Mouse (Mus musculus) common myeloid progenitor, adult 5-6 weeks (primary cell): ENCODE data around the gene Itpkc. TPM values are rescaled to one million over a fixed set of nuclear protein-coding genes. Genes with fewer than 3 reads are reported as not detected.
A peak's percentile ranks its signal among the peaks of the same experiment; 100 is the strongest.

Source experiments
- ATAC-seq: replicated peaks from 2 replicates; pipeline ENCODE4 v1.8.0; 2016; ENCODE audit warnings: low read depth, mild to moderate bottlenecking, moderate TSS enrichment, inconsistent platforms; ENCODE audit not compliant: poor library complexity, severe bottlenecking
- total RNA-seq: library from RNA; stranded (forward); fragments of 200-1000, 187-1606 nt; gene quantifications from 2 replicates; pipeline ENCODE4 v1.2.3, GENCODE M21; 2017

Itpkc gene
- total RNA-seq, 1 experiment from 2014 or later = 5.2 TPM

DNA sequence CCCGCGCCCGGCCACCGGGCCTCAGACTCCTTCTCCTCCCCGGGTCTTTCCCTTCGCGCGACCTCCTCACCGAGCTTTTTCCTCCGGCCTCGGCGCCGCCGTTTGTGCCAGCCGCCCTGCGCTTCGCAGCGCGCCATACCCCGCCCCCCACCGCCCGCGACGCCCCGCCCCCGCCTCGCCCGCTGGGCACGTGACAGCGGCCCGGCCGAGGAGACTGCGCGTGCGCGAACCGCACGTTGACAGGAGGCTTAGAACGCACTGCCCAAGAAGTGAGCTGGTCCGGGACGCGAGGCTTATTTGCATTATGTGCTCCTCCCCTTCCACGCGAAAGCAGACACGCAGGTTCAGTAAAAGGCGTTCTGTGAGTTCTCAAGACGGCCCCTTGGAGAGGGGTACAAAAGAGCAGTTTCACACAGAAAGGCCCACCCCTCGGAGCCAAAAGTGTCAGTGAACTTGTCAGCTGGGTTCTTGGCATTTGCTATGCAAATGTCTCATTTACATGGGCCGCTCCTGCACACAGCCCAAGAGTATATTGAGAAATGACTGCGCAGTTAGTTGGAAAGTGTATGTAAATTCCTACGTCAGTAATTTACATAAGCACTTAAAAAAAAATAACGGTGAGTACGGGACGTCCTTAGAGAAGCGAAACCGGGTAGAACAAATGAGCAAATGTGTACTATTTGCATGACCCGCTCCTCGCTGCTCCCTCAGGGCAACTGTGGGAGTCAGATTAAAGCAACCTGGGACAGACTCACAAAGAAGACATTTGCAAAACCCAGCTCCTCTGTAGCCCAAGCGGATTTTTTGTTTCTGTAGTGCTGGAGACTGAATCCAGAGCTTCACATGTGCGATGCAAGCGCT, 61.6 kb downstream of the Itpkc start, which contains the start of gene Egln2:
TSS of gene Egln2 (minus strand) at position 189 of the 861 bp plus-strand sequence.
- peak; percentile 75 for ATAC-seq

DNA sequence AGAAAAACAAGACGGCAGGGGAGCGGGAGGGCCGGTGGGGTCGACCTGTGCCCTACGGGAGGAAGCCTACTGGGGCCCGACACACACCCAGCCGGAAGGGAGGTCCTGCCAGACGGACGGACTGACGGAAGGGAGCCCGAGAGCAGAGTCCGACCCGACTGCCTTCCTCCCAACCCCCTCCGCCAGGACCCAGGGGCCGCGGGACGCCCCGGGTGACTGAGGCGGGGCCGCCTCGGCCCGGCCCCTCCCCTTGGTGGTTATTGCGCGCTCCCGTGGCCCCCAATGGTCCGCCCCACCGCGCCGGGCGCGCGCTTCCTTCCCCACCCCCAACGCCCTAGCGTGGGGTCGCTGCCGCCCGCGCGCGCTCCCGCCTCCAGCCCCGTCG, 62.2 kb downstream of the Itpkc start:
- peak; percentile 57 for ATAC-seq

DNA sequence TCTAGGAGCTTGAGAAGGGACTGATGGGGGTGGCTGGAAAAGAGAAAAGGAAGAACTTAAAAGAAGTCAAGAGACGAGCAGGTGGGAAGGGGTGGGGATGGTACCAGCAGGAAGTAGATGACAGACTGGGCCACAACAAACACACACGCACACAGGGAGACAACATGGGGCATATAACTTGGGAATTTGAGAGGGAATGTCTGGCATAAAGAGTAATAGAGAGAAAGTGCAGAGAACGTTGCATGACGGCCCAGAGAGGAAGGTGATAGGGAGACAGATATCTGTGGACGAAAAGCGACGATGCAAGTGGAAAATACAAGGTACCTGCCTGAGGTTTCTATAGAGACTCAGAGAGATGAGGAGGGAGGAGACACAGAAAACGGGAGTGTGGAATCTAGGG, 62.8 kb downstream of the Itpkc start:
- no peak for ATAC-seq

DNA sequence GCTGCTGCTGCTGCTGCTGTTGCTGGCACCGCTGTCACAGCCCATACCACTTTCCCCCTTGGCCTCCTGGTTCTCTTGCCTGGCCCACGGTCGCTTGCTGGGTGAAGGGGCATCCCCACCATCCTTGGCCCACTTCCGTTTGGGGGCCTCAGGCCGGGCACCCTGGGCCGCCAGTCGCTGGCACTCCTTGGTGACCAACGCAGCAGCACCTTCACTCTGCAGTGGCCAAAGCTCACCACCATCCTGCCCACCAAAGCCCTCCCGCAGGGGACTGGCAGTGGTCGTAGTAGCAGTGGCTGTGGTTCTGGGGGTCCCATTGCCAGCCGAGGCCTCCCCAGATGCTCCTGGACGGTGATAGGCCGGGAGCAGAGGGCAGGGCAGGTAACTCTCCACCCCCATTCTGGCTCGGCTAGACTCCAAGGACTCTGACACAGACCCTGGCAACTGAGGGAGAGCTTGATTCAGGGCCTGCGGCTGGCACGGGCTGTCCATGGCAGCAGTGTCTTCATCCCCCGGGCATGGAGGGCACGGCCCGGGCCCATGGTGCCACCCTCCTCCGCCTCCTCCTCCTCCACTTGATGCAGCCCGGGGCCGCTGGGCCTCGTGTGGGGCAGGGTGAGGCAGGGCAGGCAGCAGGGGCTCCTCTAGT, 63.3 kb downstream of the Itpkc start:
- no peak for ATAC-seq

DNA sequence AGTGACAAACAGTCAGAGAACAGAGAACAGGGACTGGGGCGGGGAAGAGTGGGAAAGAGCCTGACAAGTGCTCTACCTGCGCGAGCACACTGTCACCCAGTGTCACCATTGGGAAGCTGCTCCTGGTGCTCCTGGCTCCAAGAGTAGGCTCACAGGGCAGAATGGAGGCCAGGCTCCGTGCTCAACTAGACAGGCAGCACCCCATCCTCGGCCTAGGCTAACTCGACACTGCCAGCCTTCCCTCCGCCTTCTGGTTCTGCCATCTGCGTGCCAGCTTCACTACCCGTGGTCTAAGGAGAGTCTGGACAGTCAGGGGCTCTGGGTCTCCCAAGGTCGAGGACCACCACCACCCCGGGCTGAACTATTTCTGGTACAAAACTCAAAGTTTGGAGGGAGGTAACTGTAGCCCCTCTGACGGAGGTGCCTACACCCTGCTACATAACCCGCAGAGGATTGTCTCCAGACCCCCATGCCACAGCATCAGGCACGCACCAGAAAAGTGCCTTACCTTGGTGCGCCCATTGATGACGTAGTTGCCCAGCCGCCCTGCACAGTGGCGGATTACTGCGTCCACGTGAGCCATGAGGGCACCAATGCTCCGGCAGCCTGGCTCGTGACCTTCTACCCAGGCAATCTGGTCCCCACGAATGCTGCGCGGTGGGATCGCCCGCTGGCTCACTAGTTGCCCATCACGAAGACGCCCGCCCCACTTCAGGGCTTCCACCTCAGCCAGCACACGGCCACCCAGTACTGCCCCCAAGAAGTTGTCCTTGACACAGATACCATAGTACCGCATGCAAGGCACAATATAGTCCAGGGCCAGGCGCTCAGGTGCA, 64.1 kb downstream of the Itpkc start:
- ATAC-seq = no peak

DNA sequence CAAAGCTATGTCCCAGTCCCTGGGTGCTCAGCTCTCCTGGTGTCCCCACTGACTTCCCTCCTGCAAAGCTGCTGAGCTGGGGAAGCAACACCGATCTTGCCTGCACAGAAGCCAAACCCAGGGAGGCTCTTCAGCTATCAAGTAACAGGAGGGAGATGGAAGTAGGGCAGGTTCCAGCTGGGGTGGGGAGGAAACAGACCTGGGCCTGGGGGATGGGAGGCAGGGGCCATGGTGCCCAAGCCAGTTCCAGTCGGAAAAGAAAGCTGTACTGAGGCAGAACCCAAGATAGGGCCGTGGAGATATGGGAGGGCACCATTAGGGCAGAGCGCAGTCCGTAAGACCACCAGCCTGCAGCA, 65.0 kb downstream of the Itpkc start:
- no peak for ATAC-seq

- no peak for ATAC-seq
Observed at GRCm38 (mm10) chr7:27162780-27163449, 65.5 kb downstream of the Itpkc start.

- ATAC-seq = no peak
Observed at GRCm38 (mm10) chr7:27161744-27162143, 66.7 kb downstream of the Itpkc start.

GRCm38 (mm10) chr7:27160921-27161320, 67.5 kb downstream of the Itpkc start:
- no peak for ATAC-seq

DNA sequence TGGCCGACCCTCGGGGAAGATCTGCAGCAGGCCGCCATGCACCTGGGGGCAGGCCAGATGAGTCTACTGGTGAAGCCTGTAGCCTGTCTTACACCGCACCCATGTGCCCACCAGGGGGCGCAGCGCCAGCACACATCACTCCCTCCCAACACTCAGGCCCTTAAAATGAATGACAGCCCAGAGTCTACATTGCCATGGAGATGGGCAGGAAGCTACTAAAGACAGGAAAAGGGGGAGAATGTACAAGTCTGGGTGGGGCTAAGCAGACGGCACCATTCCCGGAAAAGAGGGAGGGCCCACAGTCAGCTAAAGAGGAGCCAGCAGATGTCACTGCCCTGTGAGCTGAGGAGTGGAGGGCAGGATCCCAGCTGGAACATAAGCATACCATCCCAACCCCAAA, 68.6 kb downstream of the Itpkc start:
- ATAC-seq = peak; percentile 93

- ATAC-seq = no peak
Observed at GRCm38 (mm10) chr7:27159256-27159655, 69.2 kb downstream of the Itpkc start.

- ATAC-seq = no peak
Observed at GRCm38 (mm10) chr7:27158171-27158570, 70.3 kb downstream of the Itpkc start.

Other genes starting within 250 kb of the Itpkc start
- not detected in 2 replicates for gene Cyp2a12, start 199.6 kb downstream of the Itpkc start, total RNA-seq
- gene Cyp2f2, start 108.8 kb downstream of the Itpkc start, total RNA-seq = not detected in 2 replicates
- not detected in 2 replicates for gene Cyp2t4, start 74.9 kb downstream of the Itpkc start, total RNA-seq
- 18.6 and 24.7 TPM in 2 replicates for gene Egln2, start 61.9 kb downstream of the Itpkc start, total RNA-seq
- gene Rab4b, start 49.8 kb downstream of the Itpkc start, total RNA-seq = 10.6 and 21.7 TPM in 2 replicates
- gene Gm21983, start 47.6 kb downstream of the Itpkc start, total RNA-seq = not detected in 2 replicates
- 0.23 TPM in 1 of 2 replicates, not detected in the other for gene Mia, start 47.5 kb downstream of the Itpkc start, total RNA-seq
- gene BC024978, start 32.9 kb downstream of the Itpkc start, total RNA-seq = 4.8 and 5.7 TPM in 2 replicates
- gene Snrpa, start 32.4 kb downstream of the Itpkc start, total RNA-seq = 102 and 125 TPM in 2 replicates
- 8.2 and 15.7 TPM in 2 replicates for gene Coq8b, start 4.4 kb upstream of the Itpkc start, total RNA-seq
- gene Numbl, start 29.8 kb upstream of the Itpkc start, total RNA-seq = 0.29 and 1.1 TPM in 2 replicates
- gene Ltbp4, start 109.0 kb upstream of the Itpkc start, total RNA-seq = 0.44 TPM in 1 of 2 replicates, not detected in the other
- gene Shkbp1, start 127.4 kb upstream of the Itpkc start, total RNA-seq = 18.4 and 25.8 TPM in 2 replicates
- gene Gm20479, start 128.8 kb upstream of the Itpkc start, total RNA-seq = 2.2 TPM in 1 of 2 replicates, not detected in the other
- 0.34 TPM in 1 of 2 replicates, not detected in the other for gene Sptbn4, start 219.0 kb upstream of the Itpkc start, total RNA-seq
- gene Blvrb, start 219.3 kb upstream of the Itpkc start, total RNA-seq = 78.0 and 98.4 TPM in 2 replicates
- 9.6 and 13.1 TPM in 2 replicates for gene Sertad3, start 245.1 kb upstream of the Itpkc start, total RNA-seq